Mouse (Mus musculus): ENCODE results near the gene Gm11096. TPM values are rescaled to one million over a fixed set of nuclear protein-coding genes. Genes with fewer than 3 reads are reported as not detected.

Gm11096 gene
- total and polyA plus RNA-seq, 2 experiments: not detected

DNA sequence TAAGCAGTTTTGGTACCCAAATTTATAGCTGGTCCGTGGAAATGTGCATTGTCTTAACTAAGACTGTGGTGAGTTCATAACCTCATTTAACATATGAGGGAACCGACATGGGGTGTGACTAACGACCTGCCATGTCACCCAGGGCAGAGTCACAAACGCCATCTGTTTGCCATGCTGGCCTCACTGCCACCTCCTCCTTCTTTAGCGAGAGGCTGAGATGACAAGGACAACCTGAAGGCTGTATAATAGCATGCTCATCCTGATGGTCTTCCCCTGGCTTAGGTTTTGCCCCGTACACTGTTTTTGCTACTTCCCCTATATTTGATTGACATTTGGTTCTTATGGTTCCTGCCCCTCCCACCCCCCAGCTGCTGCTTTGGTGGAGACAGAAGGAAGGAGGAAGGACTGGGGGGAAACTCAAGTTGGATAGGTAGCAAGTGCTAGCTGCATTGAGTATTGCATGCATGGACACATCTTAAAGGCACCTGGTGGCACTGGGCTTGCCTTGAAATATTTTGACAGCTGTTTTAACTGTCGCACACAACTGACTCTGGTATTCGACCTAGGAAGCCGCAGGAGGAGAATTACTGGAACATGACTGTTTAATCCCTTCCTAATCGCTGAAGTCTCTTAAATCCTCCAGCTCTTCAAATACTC is 17.2 kb upstream of the Gm11096 start:
- Histone ChIP-seq H3K9ac (ENCODE audit: low read depth, low read length) (no peak overlapping the region), H3K4me1 (ENCODE audit: control insufficient read depth, insufficient read depth, low read length) (no peaks in the 10 kb centered on the region), H3K27me3 (ENCODE audit: control insufficient read depth, insufficient read depth, low read length) (no peaks in the 10 kb centered on the region), H3K36me3 (ENCODE audit: control insufficient read depth, insufficient read depth, low read length) (no peaks in the 10 kb centered on the region), H3K79me2 (ENCODE audit: control insufficient read depth, insufficient read depth, low read length) (no peaks in the 10 kb centered on the region), H3K4me3 (ENCODE audit: insufficient read depth, low read depth, low read length) (no peak overlapping the region), H3K27ac (replicated peaks; ENCODE audit: insufficient read depth, low read depth, low read length) (no peak overlapping the region)
- WGBS: 76% methylated on average over 10 of the region's 10 CpGs
- TF ChIP-seq CTCF (IDR thresholded peaks at IDR 0.05; ENCODE audit: low read depth, low read length): no peak
- no peak for TF ChIP-seq POLR2A (IDR thresholded peaks at IDR 0.05; ENCODE audit: extremely low read depth, insufficient read depth, low read length)
- no peak for DNase-seq (ENCODE audit: extremely low read depth, low read depth, low spot score)

DNA sequence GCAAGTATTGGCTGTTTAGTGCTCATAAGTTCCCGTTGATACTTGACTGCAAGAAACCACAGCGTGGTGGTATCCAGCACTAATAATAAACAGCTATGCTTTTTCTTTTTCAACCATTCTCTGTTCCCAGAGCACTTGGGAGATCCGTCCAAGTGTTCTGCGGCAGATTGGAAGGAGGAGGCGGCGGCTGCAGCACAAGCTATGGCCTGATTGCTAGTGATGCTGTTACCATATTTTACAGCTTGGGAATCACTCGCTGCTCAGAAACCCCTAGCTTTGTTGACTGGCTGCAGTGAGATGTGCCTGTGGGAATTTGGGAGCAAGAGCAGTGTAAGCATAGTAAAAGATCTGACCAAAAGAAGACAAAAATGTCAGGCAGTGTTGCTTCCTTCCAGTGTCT is 14.3 kb upstream of the Gm11096 start:
- TF ChIP-seq CTCF (IDR thresholded peaks at IDR 0.05; ENCODE audit: low read depth, low read length): no peak
- no peak for TF ChIP-seq POLR2A (IDR thresholded peaks at IDR 0.05; ENCODE audit: extremely low read depth, insufficient read depth, low read length)
- Histone ChIP-seq H3K9ac (ENCODE audit: low read depth, low read length) (no peak overlapping the region), H3K27ac (replicated peaks; ENCODE audit: insufficient read depth, low read depth, low read length) (no peak overlapping the region), H3K27me3 (ENCODE audit: control insufficient read depth, insufficient read depth, low read length) (no peaks in the 10 kb centered on the region), H3K4me1 (ENCODE audit: control insufficient read depth, insufficient read depth, low read length) (no peaks in the 10 kb centered on the region), H3K4me3 (ENCODE audit: insufficient read depth, low read depth, low read length) (no peak overlapping the region), H3K36me3 (ENCODE audit: control insufficient read depth, insufficient read depth, low read length) (no peaks in the 10 kb centered on the region), H3K79me2 (ENCODE audit: control insufficient read depth, insufficient read depth, low read length) (no peaks in the 10 kb centered on the region)
- 93% methylated on average over 7 of the region's 7 CpGs for WGBS
- DNase-seq (ENCODE audit: extremely low read depth, low read depth, low spot score): no peak

DNA sequence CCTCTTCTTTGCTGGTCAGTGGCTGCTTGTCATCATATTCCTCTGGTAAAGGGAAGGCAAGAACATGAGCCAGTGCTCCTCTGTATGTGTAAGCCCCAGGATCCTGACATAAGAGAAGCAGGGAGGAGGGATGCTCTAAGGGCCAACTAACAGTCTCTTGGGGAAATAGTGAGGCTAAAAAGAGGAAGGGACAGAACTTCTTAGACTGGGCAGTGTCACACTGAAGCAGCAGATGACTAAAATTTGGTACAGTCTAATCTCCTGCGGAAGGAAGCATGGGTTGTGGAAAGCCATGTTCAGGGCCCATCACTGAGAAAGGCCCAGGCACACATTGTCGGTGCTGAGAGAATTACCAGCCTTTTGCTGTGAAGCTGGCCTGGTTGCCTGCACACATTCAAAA is 8.8 kb upstream of the Gm11096 start:
- Histone ChIP-seq H3K36me3 (ENCODE audit: control insufficient read depth, insufficient read depth, low read length) (no peaks in the 10 kb centered on the region), H3K27ac (replicated peaks; ENCODE audit: insufficient read depth, low read depth, low read length) (no peak overlapping the region), H3K27me3 (ENCODE audit: control insufficient read depth, insufficient read depth, low read length) (no peaks in the 10 kb centered on the region), H3K9ac (ENCODE audit: low read depth, low read length) (no peak overlapping the region), H3K79me2 (ENCODE audit: control insufficient read depth, insufficient read depth, low read length) (no peaks in the 10 kb centered on the region), H3K4me3 (ENCODE audit: insufficient read depth, low read depth, low read length) (no peak overlapping the region), H3K4me1 (ENCODE audit: control insufficient read depth, insufficient read depth, low read length) (no peaks in the 10 kb centered on the region)
- 79% methylated on average over 2 of the region's 2 CpGs for WGBS
- no peak for TF ChIP-seq CTCF (IDR thresholded peaks at IDR 0.05; ENCODE audit: low read depth, low read length)
- no peak for TF ChIP-seq POLR2A (IDR thresholded peaks at IDR 0.05; ENCODE audit: extremely low read depth, insufficient read depth, low read length)
- no peak for DNase-seq (ENCODE audit: extremely low read depth, low read depth, low spot score)

DNA sequence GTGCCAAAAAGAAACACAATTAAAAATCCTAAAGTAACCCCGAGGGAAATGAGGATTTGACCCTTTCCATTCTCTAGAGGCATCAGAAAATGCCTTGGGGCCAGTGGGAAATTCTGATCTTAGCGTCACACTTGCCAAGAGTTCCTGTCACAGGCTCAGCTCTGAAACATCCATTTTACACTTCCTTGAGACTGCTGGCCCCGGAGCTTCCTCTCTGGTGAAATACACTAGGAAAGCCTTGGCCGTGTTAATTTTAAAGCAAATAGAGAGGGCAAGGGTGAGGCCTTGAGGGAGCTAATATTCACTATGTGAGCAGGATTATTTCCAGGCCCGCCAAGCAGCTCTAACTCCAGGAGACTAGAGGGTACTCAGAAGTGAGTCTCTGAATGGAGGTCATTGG is 8.4 kb upstream of the Gm11096 start:
- no peak overlapping the region for H3K4me3 ChIP-seq (ENCODE audit: insufficient read depth, low read depth, low read length)
- no peaks in the 10 kb centered on the region for H3K27me3 ChIP-seq (ENCODE audit: control insufficient read depth, insufficient read depth, low read length)
- H3K27ac ChIP-seq (replicated peaks; ENCODE audit: insufficient read depth, low read depth, low read length): no peak overlapping the region
- H3K36me3 ChIP-seq (ENCODE audit: control insufficient read depth, insufficient read depth, low read length): no peaks in the 10 kb centered on the region
- no peak for DNase-seq (ENCODE audit: extremely low read depth, low read depth, low spot score)
- H3K79me2 ChIP-seq (ENCODE audit: control insufficient read depth, insufficient read depth, low read length): no peaks in the 10 kb centered on the region
- no peaks in the 10 kb centered on the region for H3K4me1 ChIP-seq (ENCODE audit: control insufficient read depth, insufficient read depth, low read length)
- H3K9ac ChIP-seq (ENCODE audit: low read depth, low read length): no peak overlapping the region
- 64% methylated on average over 5 of the region's 5 CpGs for WGBS
- TF ChIP-seq CTCF (IDR thresholded peaks at IDR 0.05; ENCODE audit: low read depth, low read length): no peak
- TF ChIP-seq POLR2A (IDR thresholded peaks at IDR 0.05; ENCODE audit: extremely low read depth, insufficient read depth, low read length): no peak

DNA sequence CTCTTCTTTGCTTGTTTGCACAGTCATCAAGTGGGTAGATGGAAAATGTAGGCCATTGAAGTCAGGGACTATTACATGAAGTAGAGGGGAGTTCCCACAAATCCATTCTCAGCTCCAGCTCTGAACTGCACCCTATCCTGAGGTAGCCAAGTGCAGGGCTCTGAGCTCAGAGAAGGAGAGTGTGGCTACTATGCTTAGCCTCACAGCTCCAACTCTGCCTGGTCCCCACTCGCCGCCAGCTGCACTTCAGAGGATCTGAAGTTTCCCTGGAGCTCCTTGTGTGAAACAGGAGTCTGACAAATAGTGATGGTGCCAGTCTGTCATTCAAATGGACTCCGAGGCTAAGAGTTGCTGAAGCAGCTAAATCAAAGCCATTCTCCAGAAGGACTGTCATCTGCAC is 13.7 kb downstream of the Gm11096 start:
- no peaks in the 10 kb centered on the region for H3K27me3 ChIP-seq (ENCODE audit: control insufficient read depth, insufficient read depth, low read length)
- H3K4me1 ChIP-seq (ENCODE audit: control insufficient read depth, insufficient read depth, low read length): no peaks in the 10 kb centered on the region
- no peak overlapping the region for H3K9ac ChIP-seq (ENCODE audit: low read depth, low read length)
- TF ChIP-seq CTCF (IDR thresholded peaks at IDR 0.05; ENCODE audit: low read depth, low read length) (no peak), POLR2A (IDR thresholded peaks at IDR 0.05; ENCODE audit: extremely low read depth, insufficient read depth, low read length) (no peak)
- 71% methylated on average over 3 of the region's 3 CpGs for WGBS
- H3K27ac ChIP-seq (replicated peaks; ENCODE audit: insufficient read depth, low read depth, low read length): no peak overlapping the region
- H3K79me2 ChIP-seq (ENCODE audit: control insufficient read depth, insufficient read depth, low read length): no peaks in the 10 kb centered on the region
- no peak for DNase-seq (ENCODE audit: extremely low read depth, low read depth, low spot score)
- no peaks in the 10 kb centered on the region for H3K36me3 ChIP-seq (ENCODE audit: control insufficient read depth, insufficient read depth, low read length)
- H3K4me3 ChIP-seq (ENCODE audit: insufficient read depth, low read depth, low read length): no peak overlapping the region

DNA sequence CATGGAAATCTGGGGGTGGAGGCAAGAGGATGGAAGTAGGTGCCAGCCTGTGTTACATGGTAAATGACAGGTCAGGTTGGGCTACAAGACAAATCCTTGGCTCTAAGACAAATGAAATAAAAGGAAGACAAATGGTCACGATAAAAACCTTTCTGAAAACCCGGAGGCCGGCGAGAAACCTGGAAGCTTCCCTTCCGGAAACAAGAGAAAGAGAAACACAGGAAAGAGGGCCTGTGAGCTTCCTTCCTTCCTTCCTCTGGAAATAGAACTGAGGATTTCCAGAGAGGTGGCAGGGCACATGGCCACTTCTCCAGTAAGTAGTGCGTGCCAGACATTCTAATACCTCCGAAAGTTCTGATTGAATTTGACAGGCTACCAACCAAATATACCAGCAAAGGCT is 14.4 kb downstream of the Gm11096 start:
- Histone ChIP-seq H3K27ac (replicated peaks; ENCODE audit: insufficient read depth, low read depth, low read length) (no peak overlapping the region), H3K9ac (ENCODE audit: low read depth, low read length) (no peak overlapping the region), H3K79me2 (ENCODE audit: control insufficient read depth, insufficient read depth, low read length) (no peaks in the 10 kb centered on the region), H3K36me3 (ENCODE audit: control insufficient read depth, insufficient read depth, low read length) (no peaks in the 10 kb centered on the region), H3K27me3 (ENCODE audit: control insufficient read depth, insufficient read depth, low read length) (no peaks in the 10 kb centered on the region), H3K4me3 (ENCODE audit: insufficient read depth, low read depth, low read length) (no peak overlapping the region), H3K4me1 (ENCODE audit: control insufficient read depth, insufficient read depth, low read length) (no peaks in the 10 kb centered on the region)
- WGBS: 73% methylated on average over 7 of the region's 7 CpGs
- TF ChIP-seq POLR2A (IDR thresholded peaks at IDR 0.05; ENCODE audit: extremely low read depth, insufficient read depth, low read length) (no peak), CTCF (IDR thresholded peaks at IDR 0.05; ENCODE audit: low read depth, low read length) (no peak)
- DNase-seq (ENCODE audit: extremely low read depth, low read depth, low spot score): no peak
